Mouse (Mus musculus) ES-E14 (cell line): Measurements from ENCODE around the gene Ambp.

Experiments
- CHD2 ChIP-seq: IDR thresholded peaks from 2 replicates; pipeline ENCODE4 v1.6.1; 2014; ENCODE audit warnings: mild to moderate bottlenecking, low read depth, low read length, inconsistent platforms
- HCFC1 ChIP-seq: IDR thresholded peaks from 2 replicates; pipeline ENCODE4 v1.6.1; 2012; ENCODE audit warnings: low read length, inconsistent platforms, borderline replicate concordance; ENCODE audit not compliant: insufficient read depth
- MAFK ChIP-seq: IDR thresholded peaks from 2 replicates; pipeline ENCODE4 v1.6.1; 2014; ENCODE audit warnings: mild to moderate bottlenecking, low read depth, low read length, inconsistent platforms; ENCODE audit not compliant: insufficient read depth
- ZC3H11A ChIP-seq: IDR thresholded peaks from 2 replicates; pipeline ENCODE4 v1.6.1; 2012; ENCODE audit warnings: low read depth, mild to moderate bottlenecking, inconsistent platforms, low read length, borderline replicate concordance
- ZNF384 ChIP-seq: IDR thresholded peaks from 2 replicates; pipeline ENCODE4 v1.6.1; 2012; ENCODE audit warnings: low read depth, low read length, inconsistent platforms

- TF ChIP-seq ZC3H11A (no peak), HCFC1 (no peak), ZNF384 (no peak), CHD2 (no peak), MAFK (no peak)
These were observed 49.3 kb upstream of the Ambp start for GRCm38 (mm10) chr4:63203874-63204273.
